Mouse (Mus musculus) heart, adult 2 months (tissue): ENCODE results near the gene Inpp5a. TPM values are rescaled to one million over a fixed set of nuclear protein-coding genes. Genes with fewer than 3 reads are reported as not detected.

ENCODE experiments used
- DNase-seq, 2 experiments: peaks; one replicate each; pipeline ENCODE4 v3.0.0; 2021
- H3K27ac ChIP-seq: fragments of 200-600 bp; 2 replicates; pipeline ENCODE4 v1.8.1; 2022
- H3K27me3 ChIP-seq: fragments of 200-500 bp; 2 replicates; pipeline ENCODE4 v1.6.1; 2012; ENCODE audit warnings: mild to moderate bottlenecking, low read length, inconsistent platforms, mixed read lengths; ENCODE audit not compliant: control insufficient read depth, insufficient read depth
- H3K36me3 ChIP-seq: fragments of 200-500 bp; 2 replicates; pipeline ENCODE4 v1.6.1; 2012; ENCODE audit warnings: low read length, inconsistent platforms; ENCODE audit not compliant: control insufficient read depth, insufficient read depth
- H3K4me1 ChIP-seq: fragments of 200-500 bp; 2 replicates; pipeline ENCODE4 v1.6.1; 2011; ENCODE audit warnings: low read length; ENCODE audit not compliant: control insufficient read depth, insufficient read depth
- H3K4me3 ChIP-seq: fragments of 200-600 bp; 2 replicates; pipeline ENCODE4 v1.8.1; 2022
- H3K79me2 ChIP-seq: fragments of 200-500 bp; replicated peaks from 2 replicates; pipeline ENCODE4 v1.6.1; 2012; ENCODE audit warnings: mild to moderate bottlenecking, inconsistent platforms, low read length, moderate library complexity, mixed read lengths; ENCODE audit not compliant: control insufficient read depth, insufficient read depth
- H3K9ac ChIP-seq: fragments of 200-500 bp; 2 replicates; pipeline ENCODE4 v1.6.1; 2012; ENCODE audit warnings: low read depth, mild to moderate bottlenecking, control low read depth, inconsistent platforms, low read length, mixed read lengths
- CTCF ChIP-seq: fragments of 200-600 bp; IDR thresholded peaks from 2 replicates; pipeline ENCODE4 v1.8.1; 2022; ENCODE audit warnings: antibody characterized with exemption, mild to moderate bottlenecking, moderate library complexity
- EP300 ChIP-seq: fragments of 200-500 bp; IDR thresholded peaks from 2 replicates; pipeline ENCODE4 v1.6.1; 2011; ENCODE audit warnings: low read depth, low read length, control low read depth; ENCODE audit not compliant: insufficient read depth
- POLR2A ChIP-seq: fragments of 200-500 bp; IDR thresholded peaks from 2 replicates; pipeline ENCODE4 v1.6.1; 2011; ENCODE audit warnings: mild to moderate bottlenecking, low read depth, low read length, control low read depth; ENCODE audit not compliant: insufficient read depth
- WGBS: fragments of 180-500 bp; shearing (Covaris S2); methylation state at CpG from one replicate; pipeline ENCODE4 v1.1.7; 2018; 5-methylcytosine and 5-hydroxymethylcytosine counted together
- intact Hi-C: fragments of 180-260 bp; cut with DNase I; formaldehyde crosslinking; loops from one replicate; pipeline ENCODE4 v1.15.1; 2025
- polyA plus RNA-seq: library from polyadenylated mRNA; depleted of rRNA; stranded (reverse); fragments of >200 nt; gene quantifications from 2 replicates; pipeline ENCODE4 v1.2.3, GENCODE M21; 2012
- total RNA-seq, 2 experiments: library from RNA; stranded (reverse); gene quantifications; 2 replicates each; pipeline ENCODE4 v1.2.3; 2021

Inpp5a gene
- total and polyA plus RNA-seq, 3 experiments: 134 to 306 (median 280) TPM

GRCm38 (mm10) chr7:139587919-139588318 lies 199.0 kb downstream of the Inpp5a start:
- TF ChIP-seq POLR2A (no peak), CTCF (no peak), EP300 (no peak)
- no peak overlapping the region for H3K9ac ChIP-seq
- intact Hi-C loops: no loop called here
- WGBS: 49% methylated on average over 7 of the region's 7 CpGs
- no peak overlapping the region for H3K27ac ChIP-seq
- H3K36me3 ChIP-seq: no peaks in the 10 kb centered on the region
- H3K4me3 ChIP-seq: no peak overlapping the region
- H3K79me2 ChIP-seq: no peaks in the 10 kb centered on the region
- no peak for DNase-seq
- H3K4me1 ChIP-seq: no peaks in the 10 kb centered on the region
- H3K27me3 ChIP-seq: peaks cover 12% of the 10 kb centered on the region; the same call in 1 of the 2 replicates

DNA sequence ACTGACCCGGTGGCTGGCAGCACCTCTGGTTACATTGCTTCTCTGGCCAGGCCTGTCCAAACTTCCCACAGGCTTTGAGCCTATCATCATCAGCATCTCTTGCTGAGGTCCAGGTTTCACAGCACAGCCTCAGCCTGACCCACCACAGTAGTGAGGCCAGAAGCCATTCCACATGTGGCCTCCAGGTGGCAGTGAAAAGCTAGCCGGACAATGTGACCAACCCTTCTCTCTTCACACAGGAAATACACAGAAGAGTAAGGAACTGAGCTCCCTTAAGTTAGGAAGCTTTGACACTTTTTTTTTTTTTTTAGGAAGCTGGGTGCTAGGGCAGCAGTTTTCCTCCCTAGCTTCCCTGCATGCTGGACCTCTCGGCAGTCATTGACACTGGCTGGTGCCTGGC lies 201.4 kb downstream of the Inpp5a start:
- no peaks in the 10 kb centered on the region for H3K4me1 ChIP-seq
- WGBS: 30% methylated on average over 3 of the region's 3 CpGs
- H3K9ac ChIP-seq: no peak overlapping the region
- DNase-seq: no peak
- H3K36me3 ChIP-seq: no peaks in the 10 kb centered on the region
- intact Hi-C loops: no loop called here
- no peak overlapping the region for H3K27ac ChIP-seq
- no peaks in the 10 kb centered on the region for H3K79me2 ChIP-seq
- H3K4me3 ChIP-seq: no peak overlapping the region
- H3K27me3 ChIP-seq: peaks cover 5% of the 10 kb centered on the region; the same call in 1 of the 2 replicates
- TF ChIP-seq POLR2A: no peak
- TF ChIP-seq CTCF: peak; percentile 77
- no peak for TF ChIP-seq EP300

DNA sequence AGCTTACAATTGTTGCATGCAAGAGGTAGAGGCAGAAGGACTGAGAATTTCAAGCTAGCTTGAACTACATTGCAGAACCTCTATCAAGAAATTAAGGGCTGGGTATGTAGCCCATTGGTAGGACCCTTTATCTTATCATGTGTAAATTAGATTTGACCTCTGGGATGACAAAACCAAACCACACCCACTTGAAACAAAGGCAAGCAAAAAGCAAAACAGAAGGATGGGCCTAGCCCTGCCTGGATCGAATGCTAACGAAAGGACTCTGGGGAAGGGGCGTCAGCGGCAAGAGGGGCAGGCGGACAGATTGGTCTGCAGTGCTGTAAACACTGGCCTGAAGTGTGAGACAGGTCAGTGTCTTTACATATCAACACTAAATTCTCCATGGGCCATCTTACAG lies 202.4 kb downstream of the Inpp5a start:
- no peak overlapping the region for H3K4me3 ChIP-seq
- no peak overlapping the region for H3K9ac ChIP-seq
- no peaks in the 10 kb centered on the region for H3K36me3 ChIP-seq
- no peaks in the 10 kb centered on the region for H3K79me2 ChIP-seq
- 67% methylated on average over 5 of the region's 5 CpGs for WGBS
- intact Hi-C loops: no loop called here
- TF ChIP-seq EP300: no peak
- no peak for TF ChIP-seq POLR2A
- no peak for TF ChIP-seq CTCF
- H3K27me3 ChIP-seq: no peaks in the 10 kb centered on the region
- no peaks in the 10 kb centered on the region for H3K4me1 ChIP-seq
- no peak overlapping the region for H3K27ac ChIP-seq
- DNase-seq: no peak

- no peaks in the 10 kb centered on the region for H3K79me2 ChIP-seq
- H3K27ac ChIP-seq: no peak overlapping the region
- intact Hi-C loops: no loop called here
- 71% methylated on average over 6 of the region's 6 CpGs for WGBS
- no peak overlapping the region for H3K9ac ChIP-seq
- DNase-seq: no peak
- H3K36me3 ChIP-seq: no peaks in the 10 kb centered on the region
- H3K4me3 ChIP-seq: no peak overlapping the region
- H3K27me3 ChIP-seq: no peaks in the 10 kb centered on the region
- no peaks in the 10 kb centered on the region for H3K4me1 ChIP-seq
- no peak for TF ChIP-seq EP300
- TF ChIP-seq POLR2A: no peak
- TF ChIP-seq CTCF: no peak
Measured at GRCm38 (mm10) chr7:139595311-139595710, 206.4 kb downstream of the Inpp5a start.

GRCm38 (mm10) chr7:139595862-139596261 lies 207.0 kb downstream of the Inpp5a start:
- Histone ChIP-seq H3K4me3 (no peak overlapping the region), H3K4me1 (no peaks in the 10 kb centered on the region), H3K79me2 (no peaks in the 10 kb centered on the region), H3K36me3 (no peaks in the 10 kb centered on the region), H3K27ac (no peak overlapping the region), H3K9ac (no peak overlapping the region), H3K27me3 (no peaks in the 10 kb centered on the region)
- DNase-seq: no peak
- intact Hi-C loops: no loop called here
- TF ChIP-seq POLR2A: no peak
- 60% methylated on average over 6 of the region's 6 CpGs for WGBS

DNA sequence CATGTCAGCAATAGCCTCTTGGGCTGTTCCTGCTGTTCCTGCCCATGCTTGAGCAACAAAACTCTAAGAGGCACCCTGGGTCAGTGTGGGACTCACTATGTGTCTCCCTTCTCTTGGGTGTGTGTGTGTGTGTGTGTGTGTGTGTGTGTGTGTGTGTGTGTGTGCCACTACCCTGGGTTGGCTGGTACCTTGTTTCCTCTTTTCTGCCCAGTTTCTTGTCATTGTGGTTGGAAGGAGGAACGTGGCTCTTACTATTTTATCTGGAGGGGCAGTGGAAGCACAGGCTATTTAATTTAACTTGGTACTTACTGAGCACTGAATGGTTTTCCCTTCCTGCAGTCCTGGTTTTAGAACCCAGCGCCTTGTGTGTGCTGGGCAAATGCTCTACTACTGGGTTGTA lies 221.4 kb downstream of the Inpp5a start:
- Histone ChIP-seq H3K79me2 (no peaks in the 10 kb centered on the region), H3K36me3 (no peaks in the 10 kb centered on the region), H3K27ac (no peak overlapping the region), H3K4me3 (no peak overlapping the region), H3K9ac (no peak overlapping the region), H3K4me1 (no peaks in the 10 kb centered on the region), H3K27me3 (no peaks in the 10 kb centered on the region)
- TF ChIP-seq CTCF: no peak
- no peak for TF ChIP-seq EP300
- intact Hi-C loops: no loop called here
- no peak for DNase-seq
- 52% methylated on average over 2 of the region's 2 CpGs for WGBS
